Mouse (Mus musculus) stomach, embryonic 16.5 days (tissue): ENCODE measurements around the gene Dnaja2. TPM values are rescaled to one million over a fixed set of nuclear protein-coding genes. Genes with fewer than 3 reads are reported as not detected.

Experiments
- ATAC-seq: fragments of 200-750 bp; cut with Nextera tagmentation; 2 replicates; pipeline ENCODE4 v1.8.0; 2017; ENCODE audit warnings: moderate number of reproducible peaks, moderate TSS enrichment; ENCODE audit not compliant: insufficient read depth, low FRiP score
- H3K27ac ChIP-seq: fragments of 300-500 bp; sonication (generic); 2 replicates; pipeline ENCODE4 v1.5.1; 2014; ENCODE audit warnings: low read length
- H3K27me3 ChIP-seq: fragments of 300-500 bp; sonication (generic); 2 replicates; pipeline ENCODE4 v1.6.1; 2014; ENCODE audit warnings: low read length, control low read depth, mixed read lengths; ENCODE audit not compliant: control insufficient read depth, insufficient read depth
- H3K36me3 ChIP-seq: fragments of 300-500 bp; sonication (generic); 2 replicates; pipeline ENCODE4 v1.6.1; 2014; ENCODE audit warnings: low read length; ENCODE audit not compliant: control insufficient read depth, insufficient read depth
- H3K4me1 ChIP-seq: fragments of 300-500 bp; sonication (generic); 2 replicates; pipeline ENCODE4 v1.6.1; 2014; ENCODE audit warnings: low read length, control low read depth, mixed read lengths; ENCODE audit not compliant: control insufficient read depth, insufficient read depth
- H3K4me2 ChIP-seq: fragments of 300-500 bp; sonication (generic); 2 replicates; pipeline ENCODE4 v1.6.1; 2014; ENCODE audit warnings: low read depth, low read length, mixed read lengths
- H3K4me3 ChIP-seq: fragments of 300-500 bp; sonication (generic); replicated peaks from 2 replicates; pipeline ENCODE4 v1.5.1; 2014; ENCODE audit warnings: mild to moderate bottlenecking, low read length
- H3K9ac ChIP-seq: fragments of 300-500 bp; sonication (generic); 2 replicates; pipeline ENCODE4 v1.6.1; 2014; ENCODE audit warnings: low read length
- H3K9me3 ChIP-seq: fragments of 300-500 bp; sonication (generic); replicated peaks from 2 replicates; pipeline ENCODE4 v1.6.1; 2016; ENCODE audit warnings: low read length, control low read depth; ENCODE audit not compliant: control insufficient read depth
- WGBS: fragments of 180-500 bp; shearing (Covaris S2); extraction: QIAGEN DNeasy Blood & Tissue Kit; methylation state at CpG from one replicate; pipeline ENCODE4 v1.1.7; 2014; 5-methylcytosine and 5-hydroxymethylcytosine counted together
- polyA plus RNA-seq: library from polyadenylated mRNA; unstranded; fragments of >200 nt; fragmentation: Nextera tagmentation; extraction: Ambion mirVana; gene quantifications from 2 replicates; pipeline ENCODE4 v1.2.1, GENCODE M21; 2015

Gene Dnaja2
- polyA plus RNA-seq, 1 experiment from 2014 or later: 135 TPM

DNA sequence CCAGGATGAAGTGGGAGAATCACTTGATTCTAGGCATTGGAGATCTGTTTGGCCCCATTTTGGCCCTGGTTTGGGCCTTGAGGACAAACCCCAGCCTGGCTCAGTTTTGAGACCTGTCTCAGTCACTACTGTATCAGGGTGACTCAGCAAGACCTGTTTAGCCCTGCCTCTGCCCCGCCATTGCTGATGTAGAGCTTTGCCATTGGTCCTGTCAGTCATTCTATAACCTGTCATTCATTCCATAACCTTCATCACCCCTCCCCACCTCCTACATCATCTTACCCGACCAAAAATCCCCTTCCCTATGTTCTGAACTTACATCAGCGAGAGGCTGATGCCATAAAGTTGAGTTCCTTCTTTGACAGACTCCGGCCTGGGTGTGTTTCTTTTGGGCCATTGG lies 22.3 kb downstream of the Dnaja2 start:
- H3K27ac ChIP-seq: no peak overlapping the region
- H3K4me2 ChIP-seq: no peak overlapping the region
- peaks cover 7% of the 10 kb centered on the region for H3K36me3 ChIP-seq
- no peaks in the 10 kb centered on the region for H3K4me1 ChIP-seq
- no peaks in the 10 kb centered on the region for H3K9me3 ChIP-seq
- no peaks in the 10 kb centered on the region for H3K27me3 ChIP-seq
- no peak overlapping the region for H3K4me3 ChIP-seq
- H3K9ac ChIP-seq: no peak overlapping the region
- ATAC-seq: no peak
- 88% methylated on average over 4 of the region's 4 CpGs for WGBS

DNA sequence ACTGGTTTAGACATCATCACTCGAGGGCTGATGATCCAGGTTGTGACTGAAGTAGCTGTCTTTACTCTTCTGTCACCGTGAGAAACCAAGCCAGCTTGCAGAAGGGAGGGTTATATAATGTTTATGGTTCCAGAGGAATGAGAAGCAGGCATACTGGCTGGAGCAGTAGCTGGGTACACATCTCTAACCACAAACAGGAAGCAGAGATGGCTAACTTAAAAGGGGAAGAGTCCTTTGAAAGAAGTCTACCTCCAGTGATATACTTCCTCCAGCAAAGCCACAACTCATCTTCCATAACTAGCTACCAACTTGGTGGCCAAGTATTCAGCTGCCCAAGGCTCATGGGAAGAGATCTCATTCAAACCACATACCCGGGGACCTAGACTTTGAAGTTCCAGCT lies 23.7 kb downstream of the Dnaja2 start:
- ATAC-seq: no peak
- Histone ChIP-seq H3K4me2 (no peak overlapping the region), H3K9me3 (no peaks in the 10 kb centered on the region), H3K27me3 (no peaks in the 10 kb centered on the region), H3K9ac (no peak overlapping the region), H3K4me1 (no peaks in the 10 kb centered on the region), H3K36me3 (peaks cover 3% of the 10 kb centered on the region; the same call in 1 of the 2 replicates), H3K27ac (no peak overlapping the region), H3K4me3 (no peak overlapping the region)
- 73% methylated on average over 3 of the region's 3 CpGs for WGBS

DNA sequence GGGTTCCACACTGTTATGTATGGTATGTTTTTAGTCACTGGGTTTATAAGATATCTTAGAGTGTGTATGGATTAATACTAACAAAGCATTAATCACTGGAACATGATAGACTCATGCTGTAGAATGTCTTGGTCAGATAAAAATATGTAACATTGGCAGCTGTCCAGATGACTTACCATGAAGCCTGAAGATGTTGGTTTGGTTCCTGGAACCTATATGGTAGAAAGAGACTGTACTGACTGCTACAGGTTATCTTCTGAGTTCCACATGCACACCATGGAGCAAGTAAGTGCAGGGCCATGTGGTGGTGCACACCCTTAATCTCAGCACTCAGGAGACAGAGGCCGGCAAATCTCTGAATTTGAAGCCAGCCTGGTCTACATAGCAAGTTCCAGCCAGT lies 24.4 kb downstream of the Dnaja2 start:
- no peaks in the 10 kb centered on the region for H3K27me3 ChIP-seq
- no peaks in the 10 kb centered on the region for H3K36me3 ChIP-seq
- H3K4me3 ChIP-seq: no peak overlapping the region
- WGBS: 88% methylated on average over 1 of the region's 1 CpGs
- no peak for ATAC-seq
- H3K27ac ChIP-seq: no peak overlapping the region
- H3K4me1 ChIP-seq: no peaks in the 10 kb centered on the region
- H3K4me2 ChIP-seq: no peak overlapping the region
- no peak overlapping the region for H3K9ac ChIP-seq
- H3K9me3 ChIP-seq: no peaks in the 10 kb centered on the region

DNA sequence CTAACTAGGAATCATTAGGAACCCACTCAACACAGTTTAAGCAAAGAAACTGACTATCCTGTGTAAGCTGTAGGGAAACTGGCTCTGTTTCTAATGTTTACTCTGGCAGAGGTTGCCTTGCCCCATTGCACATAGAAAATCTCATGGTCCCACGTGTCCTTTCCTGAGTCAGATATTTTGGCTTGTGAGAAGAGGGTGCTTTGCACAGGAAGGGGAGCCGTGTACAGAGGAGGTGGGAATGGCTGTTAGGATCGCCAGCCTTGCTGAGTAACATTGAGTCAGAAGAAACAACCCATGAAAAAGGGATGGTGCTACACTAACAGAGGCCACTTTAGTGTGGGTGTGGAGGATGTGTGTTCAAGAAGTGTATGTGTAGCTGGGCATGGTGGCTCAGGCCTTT lies 26.2 kb downstream of the Dnaja2 start:
- no peak for ATAC-seq
- H3K27ac ChIP-seq: no peak overlapping the region
- 66% methylated on average over 3 of the region's 3 CpGs for WGBS
- H3K36me3 ChIP-seq: no peaks in the 10 kb centered on the region; the same call in 1 of the 2 replicates
- no peak overlapping the region for H3K4me2 ChIP-seq
- no peak overlapping the region for H3K4me3 ChIP-seq
- H3K27me3 ChIP-seq: no peaks in the 10 kb centered on the region
- H3K9ac ChIP-seq: no peak overlapping the region
- H3K9me3 ChIP-seq: no peaks in the 10 kb centered on the region
- H3K4me1 ChIP-seq: no peaks in the 10 kb centered on the region

DNA sequence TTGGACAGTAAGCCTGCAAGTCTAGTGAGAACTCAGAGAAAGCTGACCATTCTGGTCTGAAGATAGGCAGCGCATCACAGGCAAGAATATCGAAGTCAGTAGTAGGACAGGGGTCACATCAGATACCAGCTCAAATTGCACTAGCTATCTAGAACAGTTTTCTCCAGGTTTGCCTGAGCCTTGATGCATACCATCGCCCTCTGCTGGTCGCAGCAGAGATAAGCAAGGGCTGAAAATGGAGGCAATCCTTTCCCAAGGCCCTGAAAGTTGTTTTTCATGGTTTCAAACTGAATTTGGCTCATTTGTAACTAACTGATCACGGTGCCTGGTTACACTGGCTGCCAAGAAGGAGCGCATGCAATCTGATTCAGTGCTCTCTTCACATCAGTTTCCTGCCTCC lies 29.0 kb downstream of the Dnaja2 start:
- ATAC-seq: no peak
- no peak overlapping the region for H3K9ac ChIP-seq
- no peaks in the 10 kb centered on the region for H3K27me3 ChIP-seq
- H3K4me2 ChIP-seq: no peak overlapping the region
- H3K4me3 ChIP-seq: no peak overlapping the region
- H3K36me3 ChIP-seq: no peaks in the 10 kb centered on the region; the same call in 1 of the 2 replicates
- 28% methylated on average over 6 of the region's 6 CpGs for whole genome bisulfite sequencing
- no peaks in the 10 kb centered on the region for H3K4me1 ChIP-seq
- no peak overlapping the region for H3K27ac ChIP-seq
- no peaks in the 10 kb centered on the region for H3K9me3 ChIP-seq

DNA sequence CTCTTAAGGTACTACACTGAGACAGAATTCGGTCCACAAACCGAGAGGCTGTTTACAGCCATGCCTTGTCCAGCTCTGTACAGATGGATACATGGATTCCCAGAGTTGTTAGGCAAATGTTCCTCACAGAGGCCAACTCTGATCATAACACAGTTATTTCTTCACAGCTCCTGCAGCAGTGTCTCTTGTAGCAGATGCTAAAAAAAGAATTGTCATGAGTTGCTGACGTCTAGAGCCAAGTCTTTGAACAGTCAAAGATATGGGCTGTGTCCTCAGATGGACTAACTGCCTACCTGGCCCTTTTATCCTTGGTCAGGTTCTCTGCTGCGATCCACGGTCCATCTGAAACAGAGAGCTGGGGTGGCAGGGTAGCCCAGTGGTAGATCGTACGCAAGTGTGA lies 31.1 kb downstream of the Dnaja2 start:
- Histone ChIP-seq H3K27me3 (no peaks in the 10 kb centered on the region), H3K36me3 (peaks cover 3% of the 10 kb centered on the region), H3K9me3 (no peaks in the 10 kb centered on the region), H3K9ac (no peak overlapping the region), H3K4me3 (no peak overlapping the region), H3K27ac (no peak overlapping the region), H3K4me1 (no peaks in the 10 kb centered on the region), H3K4me2 (no peak overlapping the region)
- WGBS: 90% methylated on average over 7 of the region's 7 CpGs
- no peak for ATAC-seq

DNA sequence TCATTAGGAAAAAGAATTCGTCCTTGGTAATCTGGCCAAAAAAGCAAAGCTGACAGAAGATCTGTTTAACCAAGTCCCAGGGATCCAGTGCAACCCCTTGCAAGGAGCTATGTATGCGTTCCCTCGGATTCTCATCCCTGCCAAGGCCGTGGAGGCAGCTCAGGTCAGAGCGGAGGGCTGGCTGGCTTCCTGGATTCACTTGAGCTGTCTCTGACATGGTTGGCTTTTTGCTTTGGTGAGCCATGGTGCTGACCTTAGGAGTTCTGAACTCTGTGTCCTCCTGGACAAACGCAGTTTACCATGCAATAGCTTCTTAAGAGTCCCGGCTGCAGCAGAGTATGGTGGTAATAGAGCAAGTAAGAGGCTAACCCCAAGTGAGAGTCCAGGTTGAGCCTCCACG lies 33.8 kb downstream of the Dnaja2 start:
- no peak overlapping the region for H3K4me3 ChIP-seq
- no peak overlapping the region for H3K27ac ChIP-seq
- no peak overlapping the region for H3K9ac ChIP-seq
- H3K4me1 ChIP-seq: no peaks in the 10 kb centered on the region
- no peak overlapping the region for H3K4me2 ChIP-seq
- no peaks in the 10 kb centered on the region for H3K9me3 ChIP-seq
- H3K36me3 ChIP-seq: peaks cover 3% of the 10 kb centered on the region
- no peaks in the 10 kb centered on the region for H3K27me3 ChIP-seq
- no peak for ATAC-seq
- 90% methylated on average over 8 of the region's 8 CpGs for WGBS

DNA sequence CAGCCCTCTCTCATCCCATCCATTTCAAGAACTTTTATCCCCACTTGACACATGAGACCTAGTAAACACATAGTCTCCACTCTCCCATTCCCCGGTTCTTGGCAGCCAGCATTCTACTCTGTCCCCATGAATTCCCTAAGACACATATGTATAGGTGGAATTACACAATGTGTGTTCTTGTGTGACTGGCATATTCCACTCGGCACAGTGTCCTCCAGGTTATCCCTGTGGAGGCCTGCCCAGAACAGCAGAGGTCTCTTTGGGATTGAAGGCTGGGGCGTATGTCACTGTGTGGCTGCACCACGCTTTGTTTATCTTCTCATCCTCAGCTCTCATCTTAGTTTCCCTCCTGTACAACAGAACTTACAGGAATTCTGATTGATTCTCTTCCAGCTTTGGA lies 34.6 kb downstream of the Dnaja2 start:
- no peak for ATAC-seq
- Histone ChIP-seq H3K4me1 (0 out of 2 replicates have a peak, but pooled peaks cover 3% of the 10 kb centered on the region), H3K9ac (no peak overlapping the region), H3K4me3 (no peak overlapping the region), H3K27ac (no peak overlapping the region), H3K27me3 (no peaks in the 10 kb centered on the region), H3K36me3 (peaks cover 3% of the 10 kb centered on the region), H3K9me3 (no peaks in the 10 kb centered on the region), H3K4me2 (no peak overlapping the region)
- 89% methylated on average over 4 of the region's 4 CpGs for WGBS

DNA sequence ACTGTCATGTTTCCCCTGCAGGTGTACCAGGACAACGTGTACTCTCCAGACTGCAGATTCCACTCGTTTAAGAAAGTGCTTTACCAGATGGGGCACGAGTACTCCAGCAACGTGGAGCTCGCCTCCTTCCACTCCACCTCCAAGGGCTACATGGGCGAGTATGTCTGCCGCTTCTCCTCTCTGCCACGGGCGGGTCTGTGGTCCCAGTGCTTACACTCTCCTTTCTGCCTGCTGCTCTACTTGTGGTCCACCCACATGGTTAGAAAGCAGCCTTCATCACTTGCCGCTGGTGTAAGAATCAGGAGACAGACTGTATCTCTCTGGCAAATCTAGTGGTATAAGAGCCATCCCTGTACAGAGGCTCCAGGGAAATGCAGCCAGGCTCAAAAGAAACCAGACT lies 37.2 kb downstream of the Dnaja2 start:
- H3K36me3 ChIP-seq: peaks cover 3% of the 10 kb centered on the region; the same call in 1 of the 2 replicates
- no peak overlapping the region for H3K9ac ChIP-seq
- H3K4me1 ChIP-seq: 0 out of 2 replicates have a peak, but pooled peaks cover 3% of the 10 kb centered on the region
- no peaks in the 10 kb centered on the region for H3K9me3 ChIP-seq
- no peaks in the 10 kb centered on the region for H3K27me3 ChIP-seq
- 91% methylated on average over 10 of the region's 10 CpGs for WGBS
- no peak overlapping the region for H3K4me3 ChIP-seq
- ATAC-seq: no peak
- H3K27ac ChIP-seq: no peak overlapping the region
- no peak overlapping the region for H3K4me2 ChIP-seq

DNA sequence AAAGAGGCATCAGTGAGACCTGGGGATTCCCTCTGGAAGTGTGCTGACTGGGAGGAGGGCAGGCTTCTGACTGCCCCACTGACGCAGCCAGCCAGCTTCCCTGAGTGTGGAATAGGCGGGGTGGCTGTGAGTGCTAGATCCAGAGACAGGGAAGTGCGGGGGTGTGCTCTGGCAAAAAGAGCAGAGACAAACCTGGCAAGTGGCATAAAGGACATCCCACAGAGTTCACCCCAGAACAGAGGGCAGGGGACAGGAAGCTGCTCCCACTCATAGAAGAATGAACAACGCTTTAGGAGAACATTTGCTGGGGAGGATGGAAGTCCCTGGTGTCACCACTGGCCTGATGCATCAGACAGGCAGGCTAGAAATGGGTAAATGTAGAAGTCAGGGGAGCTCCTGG lies 37.8 kb downstream of the Dnaja2 start:
- no peaks in the 10 kb centered on the region for H3K9me3 ChIP-seq
- H3K4me1 ChIP-seq: 0 out of 2 replicates have a peak, but pooled peaks cover 3% of the 10 kb centered on the region
- H3K27ac ChIP-seq: no peak overlapping the region
- H3K9ac ChIP-seq: no peak overlapping the region
- no peak overlapping the region for H3K4me2 ChIP-seq
- H3K4me3 ChIP-seq: no peak overlapping the region
- H3K36me3 ChIP-seq: peaks cover 3% of the 10 kb centered on the region; the same call in 1 of the 2 replicates
- no peaks in the 10 kb centered on the region for H3K27me3 ChIP-seq
- WGBS: 84% methylated on average over 4 of the region's 4 CpGs
- ATAC-seq: no peak
